Mouse (Mus musculus) frontal cortex, postnatal 25 days (tissue): ENCODE measurements at regions not wholly inside any gene's neighbourhood (a gene's known extent, or its start where the extent isn't known, plus 50 kb on each side); places are given as distances from the start of the nearest gene placed in this dataset.
A peak's percentile ranks its signal among the peaks of the same experiment; 100 is the strongest.

Experiments used
- DNase-seq, 2 experiments: peaks; one replicate each; pipeline ENCODE4 v3.0.0; 2022; ENCODE audit warnings: low spot score in 2 of 2

DNA sequence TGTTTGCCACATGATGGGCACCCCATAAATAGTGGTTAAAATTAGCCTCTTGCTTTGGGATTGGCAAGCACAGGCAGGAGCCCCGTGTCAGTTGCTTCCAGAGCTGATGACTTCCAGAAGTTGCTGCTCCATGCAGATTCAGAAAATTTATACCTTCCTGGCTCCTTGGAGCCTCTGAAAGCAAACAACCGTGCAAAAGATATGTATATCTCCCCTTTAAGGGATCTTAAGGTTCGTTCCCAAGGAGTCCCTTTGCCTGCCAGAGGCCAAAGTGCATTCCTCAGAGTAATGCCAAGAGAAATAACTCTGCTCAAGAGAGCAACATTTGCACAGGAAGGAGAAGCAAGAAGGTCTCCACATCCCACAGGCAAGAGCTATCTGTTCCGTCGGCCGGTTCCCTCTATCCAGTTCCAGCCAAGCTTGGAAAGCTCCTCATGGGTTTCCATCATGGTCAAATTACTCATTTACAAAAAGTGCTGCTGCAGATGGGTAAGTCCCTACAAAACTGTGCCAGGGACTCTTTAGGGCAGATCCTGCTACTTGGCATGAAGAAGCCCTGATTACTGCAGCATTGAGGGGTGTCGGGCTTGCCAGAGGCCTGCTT, 608.4 kb upstream of the Cdh5 start:
- no peak for DNase-seq

DNA sequence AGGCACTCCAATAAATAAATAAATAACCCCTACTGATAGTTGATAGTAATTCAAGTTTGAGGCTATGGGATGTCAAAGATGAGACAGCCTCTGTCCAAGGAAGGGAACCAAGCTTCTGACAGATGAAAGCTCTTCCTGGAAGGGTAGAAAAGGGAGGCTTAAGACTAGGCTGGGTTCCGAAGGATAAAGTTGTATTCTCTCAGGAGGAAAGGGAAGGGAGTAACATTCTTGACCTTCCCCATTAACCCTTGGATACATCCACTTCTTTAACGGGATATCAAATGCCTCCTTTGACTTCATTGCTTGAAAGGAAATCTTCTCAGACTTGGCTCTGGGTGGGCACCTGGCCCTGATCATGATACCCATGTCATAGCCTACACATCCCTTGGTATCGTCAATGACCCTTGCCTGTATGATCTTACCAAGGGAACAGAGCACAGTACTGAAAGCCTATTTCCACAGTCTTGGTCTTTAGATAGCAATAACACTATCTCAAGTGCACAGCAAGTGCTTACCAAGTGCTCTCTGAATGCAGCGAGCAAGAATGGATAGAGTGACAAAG, 607.4 kb upstream of the Cdh5 start:
- DNase-seq = no peak

DNA sequence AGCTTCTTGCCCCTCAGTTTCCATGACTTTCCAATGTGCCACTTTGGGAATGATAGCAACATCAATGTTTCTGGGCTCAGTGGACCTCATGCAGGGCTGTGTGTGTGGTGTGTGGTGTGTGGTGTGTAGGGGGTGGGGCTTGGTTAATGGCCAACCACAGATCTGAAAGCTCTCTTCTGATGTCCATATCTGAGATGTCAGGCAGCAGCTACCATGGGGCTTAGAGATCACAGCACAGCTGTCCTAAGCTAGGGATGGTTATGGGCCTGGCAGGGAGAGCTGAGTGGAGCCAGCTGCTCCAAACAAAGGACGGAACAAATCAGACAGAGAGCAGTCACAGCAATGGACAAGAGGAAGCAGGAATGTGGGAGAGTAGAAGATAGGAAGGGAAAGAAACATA, 606.8 kb upstream of the Cdh5 start:
- no peak for DNase-seq

DNA sequence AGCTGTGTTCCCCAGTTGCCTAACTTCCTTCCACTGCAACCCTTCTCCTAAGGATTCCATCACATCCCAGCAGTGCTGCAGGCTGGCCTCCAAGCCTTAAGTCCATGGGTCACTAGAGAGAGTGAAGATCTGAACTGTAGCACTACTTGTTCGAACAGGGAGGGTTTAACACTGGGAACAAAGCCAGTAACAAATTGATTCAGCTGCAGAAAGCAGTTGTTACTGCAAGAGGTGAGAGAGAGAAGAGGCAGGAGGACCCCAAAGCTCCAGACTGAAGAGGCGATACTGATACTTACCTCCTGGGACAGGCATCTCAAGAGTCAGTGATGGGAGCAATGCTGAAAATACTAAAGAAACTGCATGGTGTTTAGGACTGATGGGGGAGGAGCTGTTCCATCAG, 600.1 kb upstream of the Cdh5 start:
- no peak for DNase-seq

DNA sequence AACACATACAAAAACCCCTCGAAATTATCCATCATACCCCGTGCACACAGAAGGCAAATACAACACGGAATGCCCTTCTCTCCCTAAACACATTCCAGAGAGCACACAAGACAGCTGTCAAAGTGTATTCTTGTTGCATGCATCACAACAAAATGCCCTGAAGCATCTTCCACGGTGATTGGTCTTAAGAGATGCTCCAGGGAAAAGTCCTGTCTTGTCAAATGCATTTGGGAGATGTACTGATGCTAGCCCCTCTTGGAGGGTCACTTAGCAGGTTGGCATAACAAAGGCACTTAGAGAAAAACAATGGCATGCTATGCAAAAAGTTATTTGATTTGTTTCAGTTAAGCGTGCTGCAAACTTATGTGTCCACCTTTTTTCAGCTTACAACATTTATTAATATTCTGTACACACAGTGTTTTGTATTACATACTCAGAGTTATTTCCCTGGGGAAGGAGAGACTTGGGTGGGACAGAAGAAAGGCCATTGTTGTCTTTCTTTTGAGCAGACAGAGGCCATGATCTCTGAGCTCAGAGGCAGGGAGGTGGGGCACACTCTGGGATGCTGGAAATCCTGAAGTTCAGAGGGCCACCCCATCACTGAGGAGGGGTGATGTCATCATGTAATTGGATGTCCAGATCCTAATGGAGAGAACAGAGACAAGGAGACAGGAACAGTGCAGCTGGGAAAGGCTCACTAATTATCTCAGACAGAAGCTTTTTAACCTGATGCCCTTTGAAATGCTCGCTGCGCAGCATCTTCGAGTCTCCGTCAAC, 598.2 kb upstream of the Cdh5 start:
- no peak for DNase-seq

DNA sequence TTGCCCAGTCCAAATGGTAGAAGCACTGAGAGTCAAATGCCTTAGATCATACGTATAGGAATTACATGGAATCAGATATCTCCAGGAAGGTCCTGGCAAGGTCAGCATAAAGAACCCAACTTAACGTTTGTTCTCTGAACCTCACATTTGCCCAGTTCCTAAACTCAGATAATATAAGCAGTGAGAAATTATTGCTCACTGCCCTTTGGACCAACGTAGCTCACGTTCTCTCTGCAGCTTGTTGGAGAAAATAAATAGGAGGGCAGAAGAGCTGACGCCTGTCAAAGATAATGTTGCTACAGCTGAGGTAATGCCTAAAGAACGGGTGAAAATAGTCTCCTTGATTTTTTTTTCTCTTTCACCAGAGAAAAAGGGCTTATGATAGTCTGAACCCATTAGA, 595.1 kb upstream of the Cdh5 start:
- no peak for DNase-seq

DNA sequence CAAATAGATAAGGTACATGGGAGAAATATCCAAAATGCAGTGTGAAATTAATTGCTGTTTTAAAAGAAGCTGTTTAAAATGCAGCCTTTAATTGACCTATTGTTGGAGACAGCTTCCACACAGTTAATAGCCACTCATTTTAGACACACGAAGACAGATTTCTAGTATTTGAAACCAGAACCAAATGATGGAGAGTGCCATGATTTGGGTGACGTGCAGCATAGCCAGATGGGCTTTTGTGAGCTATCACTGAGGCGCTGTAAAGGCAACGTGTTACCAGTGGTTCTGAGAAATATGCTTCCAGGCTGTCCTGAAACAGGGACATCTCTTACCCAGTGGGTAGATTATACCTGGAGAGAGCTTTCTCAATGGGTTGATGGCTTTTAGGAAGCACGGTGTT, 594.4 kb upstream of the Cdh5 start:
- no peak for DNase-seq

DNA sequence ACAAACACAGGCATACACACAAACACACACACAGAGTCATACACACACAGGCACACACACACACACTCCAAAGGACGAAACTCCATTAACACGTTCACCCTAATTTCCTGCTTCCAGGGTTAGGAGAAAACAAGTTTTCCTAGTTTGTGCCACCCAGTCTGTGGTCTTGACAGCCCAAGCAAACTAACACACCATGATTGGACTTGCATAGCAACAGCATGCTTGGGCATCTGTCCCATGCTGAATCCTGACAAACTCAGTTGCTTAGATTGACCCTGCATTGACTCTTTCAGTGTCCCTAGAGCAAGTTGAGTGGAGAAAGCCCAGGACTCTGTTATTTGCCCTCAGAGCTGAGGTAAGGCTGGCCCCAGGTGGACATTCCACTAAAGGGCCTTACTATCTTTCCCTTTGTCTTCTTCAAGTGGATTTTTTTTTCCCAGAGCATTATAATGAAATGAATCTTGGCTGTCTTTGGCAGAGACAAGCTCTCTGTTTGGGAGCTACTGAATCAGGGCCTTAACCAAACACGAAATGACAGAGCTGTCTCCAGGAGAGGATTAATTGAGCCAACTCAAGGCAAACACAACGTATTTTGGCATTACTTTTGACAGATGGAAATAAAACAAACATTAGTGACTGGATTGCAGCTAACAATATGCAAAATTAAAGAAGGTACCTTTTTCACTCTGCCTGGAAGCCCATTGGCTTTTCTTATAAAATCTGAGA, 581.1 kb upstream of the Cdh5 start:
- no peak for DNase-seq

DNA sequence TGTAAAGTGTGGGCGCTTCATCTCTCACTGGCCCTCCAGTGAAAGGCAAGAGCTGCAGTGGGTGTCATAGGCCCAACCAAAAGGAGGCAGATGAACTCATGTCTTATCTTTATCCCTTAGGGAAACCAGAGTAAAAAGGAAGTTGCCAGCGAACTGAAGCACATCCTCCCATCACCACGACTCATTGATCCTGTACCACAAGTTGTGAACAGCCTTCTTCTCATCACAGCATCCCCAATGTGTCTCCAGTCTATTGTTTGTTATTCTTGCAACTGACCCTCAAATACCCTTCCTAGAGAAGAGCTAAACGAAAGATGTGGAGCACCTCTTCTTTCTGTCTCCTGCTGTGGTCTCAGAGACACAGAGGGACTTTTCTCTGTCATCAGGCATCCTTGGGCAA, 570.5 kb upstream of the Cdh5 start:
- no peak for DNase-seq

DNA sequence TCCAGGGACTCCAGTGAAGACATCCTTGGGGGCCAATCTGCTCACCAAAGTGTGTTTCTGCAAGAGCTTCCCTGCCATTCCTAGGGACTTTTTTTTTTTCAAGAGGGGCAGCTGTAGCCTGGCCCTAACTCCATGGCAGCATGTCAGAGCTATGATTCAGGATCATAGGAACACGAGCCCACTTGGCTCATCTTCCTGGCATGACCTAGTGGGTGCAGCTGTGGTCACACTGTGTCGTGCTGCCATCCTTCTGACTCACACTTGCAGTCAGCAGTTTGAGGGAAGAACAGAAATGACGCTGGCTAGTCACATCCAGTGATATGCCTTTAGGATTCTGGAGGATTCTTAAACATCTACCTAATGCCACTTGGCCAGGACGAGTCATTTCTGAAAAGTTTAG, 566.5 kb upstream of the Cdh5 start:
- DNase-seq = no peak

DNA sequence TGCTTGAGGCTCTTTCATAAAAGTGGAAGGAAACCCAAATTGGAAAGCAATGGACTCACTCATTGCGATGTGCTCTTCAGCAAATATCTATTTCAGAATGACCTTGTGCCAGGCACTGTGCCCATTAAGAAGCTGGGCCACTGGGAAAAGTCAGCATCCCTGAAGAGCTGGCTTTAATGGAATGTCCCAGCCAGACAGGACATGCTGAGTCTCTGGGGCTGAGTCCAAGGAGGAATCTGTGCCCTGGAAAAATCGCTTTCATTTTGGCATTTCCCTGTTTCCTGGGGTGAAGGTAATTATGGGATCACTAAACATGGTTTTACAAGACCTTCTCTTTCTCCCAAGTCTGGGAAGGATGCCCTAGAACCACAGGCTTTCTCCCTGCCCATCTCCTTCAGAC, 564.6 kb upstream of the Cdh5 start:
- no peak for DNase-seq

DNA sequence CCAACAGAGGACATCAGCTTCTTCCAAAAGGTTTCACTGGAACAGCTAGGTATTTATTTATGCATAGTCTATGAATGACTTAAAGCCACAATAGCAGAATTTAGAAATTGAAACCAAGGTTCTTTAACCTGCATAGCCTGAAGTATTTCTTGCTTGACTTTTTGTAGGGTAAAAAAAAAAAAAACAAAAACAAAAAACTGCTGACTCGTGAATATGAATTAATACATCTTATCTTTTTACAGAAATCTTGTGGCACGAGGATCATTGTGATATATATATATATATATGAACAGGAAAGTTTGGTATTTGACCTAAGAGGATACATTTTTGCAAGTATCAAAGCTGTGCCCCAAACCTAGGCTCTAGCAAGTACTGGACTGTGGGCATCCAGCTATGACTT, 559.5 kb upstream of the Cdh5 start:
- no peak for DNase-seq

DNA sequence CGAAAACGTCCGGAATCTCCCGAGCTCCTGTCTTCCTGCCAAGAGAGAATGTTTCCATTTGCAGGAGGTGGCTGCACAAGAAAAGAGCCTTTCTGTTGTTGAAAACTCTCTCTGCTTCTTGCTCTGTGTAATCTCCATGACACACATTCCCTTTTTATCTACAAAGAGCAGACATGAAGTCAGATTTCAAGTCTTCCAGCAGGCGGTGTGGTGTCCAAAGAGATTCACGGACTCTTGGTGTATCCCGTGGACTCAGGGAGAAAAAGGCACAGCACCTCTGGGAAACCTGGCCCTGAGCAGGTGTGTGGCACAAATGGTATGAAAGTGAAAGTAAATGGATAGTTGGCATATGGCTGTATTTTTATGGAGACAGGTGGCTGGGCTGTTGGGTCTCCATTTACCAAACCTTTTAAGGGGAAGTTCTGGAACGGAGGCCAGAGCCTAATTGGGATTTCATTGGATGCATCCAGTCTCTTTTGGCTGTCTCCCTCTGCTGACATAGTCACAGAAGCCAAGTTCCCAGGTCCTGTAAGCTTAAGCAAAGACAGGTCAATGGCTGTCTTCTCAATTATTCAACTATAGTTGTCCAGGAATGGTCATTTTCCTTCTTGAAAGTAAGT, 549.4 kb upstream of the Cdh5 start:
- no peak for DNase-seq

DNA sequence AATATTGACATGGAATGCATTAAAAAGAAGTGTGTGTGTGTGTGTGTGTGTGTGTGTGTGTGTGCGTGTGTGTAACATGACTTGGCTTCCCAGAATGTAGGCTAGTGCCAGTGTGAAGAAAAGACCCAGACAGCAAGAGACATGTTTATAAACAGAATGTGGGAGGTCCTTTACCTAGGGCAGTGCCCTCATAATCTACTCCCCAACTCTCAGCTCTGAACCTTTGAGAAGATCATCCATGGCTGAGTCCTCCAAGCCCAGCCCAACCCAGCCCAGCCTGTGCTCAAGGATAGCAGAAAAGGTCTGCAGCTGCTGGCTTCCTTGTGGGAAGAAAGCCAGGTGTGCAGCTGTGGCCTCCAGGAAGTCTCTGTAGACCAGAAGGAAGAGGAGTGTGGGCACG, 539.8 kb upstream of the Cdh5 start:
- DNase-seq = no peak

DNA sequence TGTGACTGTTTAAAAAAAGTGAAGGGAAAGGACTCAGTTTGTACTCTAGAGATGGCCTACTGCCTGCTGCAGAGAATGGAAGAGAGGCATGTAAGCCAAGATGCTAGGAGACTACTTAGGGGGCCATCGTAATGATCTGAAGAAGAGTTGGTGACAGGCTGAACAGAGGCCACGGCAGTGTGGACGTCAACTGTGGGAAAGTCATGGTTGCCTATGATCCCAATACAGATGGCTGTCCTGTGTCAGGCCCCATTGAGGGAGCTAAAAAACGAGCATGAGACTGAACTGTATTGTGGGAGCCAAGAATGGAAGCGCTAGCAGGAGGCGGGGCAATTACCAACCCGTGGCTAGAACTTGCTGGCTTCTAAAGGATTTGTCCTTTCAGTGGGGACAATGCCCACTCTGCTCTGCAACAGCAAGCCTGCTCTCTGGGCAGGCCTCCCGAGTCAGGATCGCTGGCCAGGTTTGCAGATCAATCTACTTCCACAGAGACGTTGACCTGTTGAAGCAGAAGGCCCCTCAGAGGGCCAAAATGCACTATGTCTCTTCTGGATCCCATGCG, 530.5 kb upstream of the Cdh5 start:
- DNase-seq = no peak

DNA sequence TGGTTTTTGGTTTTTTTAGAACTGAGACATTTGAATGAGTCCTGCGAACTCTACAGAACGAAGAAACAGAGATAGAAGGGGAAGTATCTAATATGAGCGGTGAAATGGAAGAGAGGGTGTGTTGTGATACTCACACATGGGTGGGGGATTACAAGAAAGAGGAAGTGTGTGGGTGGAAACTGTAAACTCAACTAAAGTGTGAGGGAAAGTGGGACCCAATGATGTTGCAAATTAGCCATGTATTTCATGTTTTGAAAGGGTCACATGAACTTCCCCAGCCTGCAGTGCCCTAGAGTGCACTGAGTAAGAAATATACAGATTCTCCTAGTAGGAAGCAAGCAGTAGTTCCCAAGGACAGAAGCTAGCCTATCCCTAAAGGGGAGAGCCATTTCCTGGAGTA, 524.3 kb upstream of the Cdh5 start:
- no peak for DNase-seq

DNA sequence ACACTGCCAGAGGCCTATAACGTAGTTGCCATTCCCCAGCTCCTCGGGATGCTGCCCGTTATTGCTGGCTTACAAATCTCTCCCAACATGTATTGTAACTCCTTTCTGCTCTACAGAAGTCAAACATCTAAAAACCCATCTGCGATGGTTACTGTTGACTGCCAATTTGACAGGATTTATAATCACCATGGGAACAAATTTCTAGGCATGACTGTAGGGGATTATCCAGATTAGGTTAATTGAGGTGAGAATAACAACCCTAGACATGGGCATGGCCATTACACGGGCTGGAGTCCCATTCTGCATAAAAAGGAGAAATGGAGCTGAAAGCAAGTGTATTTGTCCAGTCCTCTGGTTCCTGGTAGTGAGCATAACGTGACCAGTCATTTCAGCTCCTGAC, 523.4 kb upstream of the Cdh5 start:
- no peak for DNase-seq

DNA sequence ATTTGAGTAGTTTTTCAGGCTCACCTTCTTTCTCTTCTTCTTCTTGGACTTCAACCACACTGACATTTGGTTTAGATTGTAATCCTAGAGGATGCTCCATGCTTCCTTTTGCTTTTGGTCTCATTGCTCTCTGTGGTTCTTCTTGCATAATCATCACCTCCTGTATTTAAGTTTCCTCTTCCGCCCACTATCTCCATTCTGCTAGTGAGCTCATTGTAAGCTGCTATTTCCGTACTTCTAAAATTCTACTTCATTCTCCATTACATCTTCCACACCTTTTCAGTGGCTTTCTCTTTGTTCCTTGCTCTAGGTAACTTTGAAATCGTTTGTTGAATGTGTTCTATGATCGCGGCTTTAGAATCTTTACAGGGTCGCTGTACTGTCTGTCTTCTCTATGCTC, 493.1 kb upstream of the Cdh5 start:
- DNase-seq = no peak

DNA sequence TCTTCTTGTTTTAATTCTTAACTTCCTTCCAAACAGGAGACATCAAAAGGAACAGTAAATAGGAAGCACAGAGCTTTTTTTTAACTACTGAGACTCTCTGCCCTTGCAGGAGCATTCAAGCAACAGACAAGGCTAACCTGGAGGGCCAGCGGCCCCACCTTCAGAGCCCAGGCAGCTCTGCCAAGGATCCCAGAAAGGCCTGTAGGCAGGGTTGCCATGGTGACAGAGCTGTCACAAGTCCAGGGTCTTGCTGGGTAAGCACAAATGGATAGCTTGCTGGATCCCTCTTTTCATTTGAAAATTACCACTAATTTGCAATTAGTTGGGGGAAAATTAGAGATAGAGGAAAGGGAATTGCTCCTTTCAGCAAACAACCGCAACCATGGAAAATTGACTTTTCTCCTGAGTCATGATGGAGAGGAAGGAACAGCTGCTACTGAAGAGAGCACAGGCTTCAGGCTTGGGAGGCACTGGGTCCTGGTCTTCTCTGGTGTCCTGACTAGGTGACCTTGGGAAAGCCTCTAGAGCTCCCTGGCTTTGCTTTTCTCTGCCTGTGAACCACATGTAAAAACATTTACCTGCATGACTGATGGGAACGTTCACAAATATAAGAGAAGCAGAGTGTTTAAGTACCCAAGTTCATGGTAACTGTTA, 477.5 kb upstream of the Cdh5 start:
- peak; percentile 25 to 26 for DNase-seq

DNA sequence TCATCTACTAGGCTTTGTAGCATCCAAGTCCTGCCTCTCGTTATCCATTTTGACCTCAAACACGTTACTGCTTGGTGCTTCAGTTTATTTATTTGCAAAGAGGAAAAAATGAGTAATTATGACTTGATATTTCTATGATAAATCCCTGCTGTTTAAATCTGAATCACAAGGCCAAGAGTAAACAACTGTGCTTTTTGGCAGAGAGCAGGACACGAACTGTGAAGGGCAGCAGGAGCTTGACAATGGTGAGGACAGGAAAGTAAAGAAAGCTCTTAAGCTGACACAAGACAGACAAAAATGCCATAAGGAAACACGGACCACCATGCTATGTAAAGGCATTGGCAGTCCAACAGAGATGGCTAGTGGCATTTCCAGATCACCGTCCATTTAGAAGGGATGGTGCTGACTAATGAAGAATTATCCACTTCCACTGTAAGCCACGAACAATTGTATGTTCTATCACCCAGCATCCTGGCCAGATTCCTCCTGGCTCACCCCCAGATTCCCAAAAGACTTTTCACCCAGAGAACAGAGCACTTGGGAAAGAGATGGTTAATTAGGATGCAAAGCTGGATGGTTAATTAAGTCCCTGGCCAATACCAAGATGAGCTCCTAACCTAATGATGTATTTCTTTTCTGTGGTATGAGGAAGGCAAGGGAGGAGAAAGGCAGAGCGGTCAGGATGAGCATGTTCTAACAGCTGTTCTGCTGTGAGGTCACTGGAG, 476.1 kb upstream of the Cdh5 start:
- no peak for DNase-seq

DNA sequence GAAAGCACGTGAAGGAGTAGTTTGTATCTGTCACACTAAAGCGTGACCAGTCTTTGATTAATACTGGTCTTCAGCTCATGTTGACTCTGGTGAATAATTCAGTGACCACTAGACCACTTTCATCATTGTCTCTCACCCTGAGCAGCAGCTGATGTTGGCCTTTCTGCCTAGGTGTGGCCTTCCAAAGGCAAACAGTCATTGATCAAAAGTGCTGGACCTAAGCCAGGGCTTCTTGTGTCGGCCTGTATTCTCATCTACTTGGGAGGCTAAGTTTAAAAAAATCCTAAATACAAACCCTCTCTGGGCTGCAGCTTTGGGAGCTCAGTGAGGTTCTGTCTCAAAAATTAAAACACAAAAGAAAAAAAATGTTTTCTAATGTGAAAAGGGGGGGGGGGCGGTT, 475.0 kb upstream of the Cdh5 start:
- no peak for DNase-seq
